Mouse (Mus musculus) kidney, embryonic 16.5 days (tissue): Measurements from ENCODE around the gene Npm3. TPM values are rescaled to one million over a fixed set of nuclear protein-coding genes. Genes with fewer than 3 reads are reported as not detected.

Source experiments
- ATAC-seq: fragments of 200-750 bp; cut with Nextera tagmentation; 2 replicates; pipeline ENCODE4 v1.8.0; 2017; ENCODE audit warnings: moderate TSS enrichment; ENCODE audit not compliant: low FRiP score, low TSS enrichment
- H3K27ac ChIP-seq: fragments of 300-500 bp; sonication (generic); 2 replicates; pipeline ENCODE4 v1.5.1; 2014; ENCODE audit warnings: low read length
- H3K27me3 ChIP-seq: fragments of 300-500 bp; sonication (generic); 2 replicates; pipeline ENCODE4 v1.6.1; 2014; ENCODE audit warnings: low read length, control low read depth, mixed read lengths; ENCODE audit not compliant: insufficient read depth
- H3K36me3 ChIP-seq: fragments of 300-500 bp; sonication (generic); 2 replicates; pipeline ENCODE4 v1.6.1; 2014; ENCODE audit warnings: low read length, control low read depth, mixed read lengths; ENCODE audit not compliant: insufficient read depth
- H3K4me1 ChIP-seq: fragments of 300-500 bp; sonication (generic); 2 replicates; pipeline ENCODE4 v1.6.1; 2014; ENCODE audit warnings: low read length, control low read depth, mixed read lengths; ENCODE audit not compliant: insufficient read depth
- H3K4me2 ChIP-seq: fragments of 300-500 bp; sonication (generic); replicated peaks from 2 replicates; pipeline ENCODE4 v1.6.1; 2014; ENCODE audit warnings: low read depth, low read length
- H3K4me3 ChIP-seq: fragments of 300-500 bp; sonication (generic); 2 replicates; pipeline ENCODE4 v1.5.1; 2014; ENCODE audit warnings: mild to moderate bottlenecking, low read length
- H3K9ac ChIP-seq: fragments of 300-500 bp; sonication (generic); replicated peaks from 2 replicates; pipeline ENCODE4 v1.6.1; 2014; ENCODE audit warnings: low read length
- H3K9me3 ChIP-seq: fragments of 300-500 bp; sonication (generic); 2 replicates; pipeline ENCODE4 v1.6.1; 2016; ENCODE audit warnings: low read length, control low read depth
- WGBS: fragments of 180-500 bp; shearing (Covaris S2); extraction: QIAGEN DNeasy Blood & Tissue Kit; methylation state at CpG from one replicate; pipeline ENCODE4 v1.1.7; 2014; 5-methylcytosine and 5-hydroxymethylcytosine counted together
- polyA plus RNA-seq: library from polyadenylated mRNA; unstranded; fragments of >200 nt; fragmentation: Nextera tagmentation; extraction: Ambion mirVana; gene quantifications from 2 replicates; pipeline ENCODE4 v1.2.1, GENCODE M21; 2015

Gene Npm3
- polyA plus RNA-seq, 1 experiment from 2014 or later: 16.3 TPM

DNA sequence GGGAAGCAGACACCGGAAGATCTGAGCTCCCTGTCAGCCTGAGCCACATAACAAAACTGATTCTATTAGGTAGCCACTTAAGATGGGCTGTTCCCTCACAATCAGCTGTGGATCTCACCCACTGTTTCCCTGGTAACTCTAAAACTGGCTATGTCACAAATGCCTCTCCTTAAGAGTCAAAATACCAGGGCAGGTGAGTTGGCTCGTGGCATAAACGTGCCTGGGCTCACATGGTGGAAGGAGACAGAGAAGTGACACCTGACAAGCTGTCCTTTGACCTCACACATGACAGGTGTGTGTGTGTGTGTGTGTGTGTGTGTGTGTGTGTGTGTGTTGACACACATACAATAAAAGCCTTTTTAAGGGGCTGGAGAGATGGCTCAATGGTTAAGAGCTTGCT is 38.1 kb upstream of the Npm3 start:
- H3K27me3 ChIP-seq: no peaks in the 10 kb centered on the region
- ATAC-seq: no peak
- no peak overlapping the region for H3K9ac ChIP-seq
- no peaks in the 10 kb centered on the region for H3K36me3 ChIP-seq
- no peaks in the 10 kb centered on the region for H3K9me3 ChIP-seq
- H3K4me1 ChIP-seq: peaks cover 11% of the 10 kb centered on the region; the same call in 1 of the 2 replicates
- no peak overlapping the region for H3K27ac ChIP-seq
- 61% methylated on average over 3 of the region's 3 CpGs for WGBS
- H3K4me3 ChIP-seq: no peak overlapping the region
- no peak overlapping the region for H3K4me2 ChIP-seq

DNA sequence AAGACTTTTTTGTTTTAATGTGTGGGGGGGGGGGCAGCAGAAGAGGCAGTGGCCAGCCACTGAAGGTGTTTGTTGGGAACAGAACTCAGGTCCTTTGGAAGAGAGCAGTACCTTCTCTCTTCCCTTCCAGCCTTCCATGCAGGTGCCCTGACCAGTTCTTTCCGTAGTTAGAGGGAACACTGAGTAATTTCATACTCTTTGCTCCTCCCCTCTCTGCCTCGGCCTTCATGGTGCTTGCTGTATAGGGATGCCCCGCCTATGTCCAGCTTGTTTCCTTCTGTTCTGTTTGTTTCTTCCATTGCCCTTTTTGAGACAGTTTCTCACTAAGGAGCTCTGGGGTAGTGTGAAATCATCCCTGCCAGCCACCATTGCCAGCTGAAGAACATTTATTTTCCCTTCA is 36.1 kb upstream of the Npm3 start:
- no peaks in the 10 kb centered on the region for H3K9me3 ChIP-seq
- no peak overlapping the region for H3K27ac ChIP-seq
- H3K4me1 ChIP-seq: peaks cover 26% of the 10 kb centered on the region
- H3K4me3 ChIP-seq: no peak overlapping the region
- no peak overlapping the region for H3K9ac ChIP-seq
- no peak overlapping the region for H3K4me2 ChIP-seq
- no peaks in the 10 kb centered on the region for H3K27me3 ChIP-seq
- H3K36me3 ChIP-seq: no peaks in the 10 kb centered on the region
- no peak for ATAC-seq
- WGBS: 32% methylated on average over 3 of the region's 3 CpGs

DNA sequence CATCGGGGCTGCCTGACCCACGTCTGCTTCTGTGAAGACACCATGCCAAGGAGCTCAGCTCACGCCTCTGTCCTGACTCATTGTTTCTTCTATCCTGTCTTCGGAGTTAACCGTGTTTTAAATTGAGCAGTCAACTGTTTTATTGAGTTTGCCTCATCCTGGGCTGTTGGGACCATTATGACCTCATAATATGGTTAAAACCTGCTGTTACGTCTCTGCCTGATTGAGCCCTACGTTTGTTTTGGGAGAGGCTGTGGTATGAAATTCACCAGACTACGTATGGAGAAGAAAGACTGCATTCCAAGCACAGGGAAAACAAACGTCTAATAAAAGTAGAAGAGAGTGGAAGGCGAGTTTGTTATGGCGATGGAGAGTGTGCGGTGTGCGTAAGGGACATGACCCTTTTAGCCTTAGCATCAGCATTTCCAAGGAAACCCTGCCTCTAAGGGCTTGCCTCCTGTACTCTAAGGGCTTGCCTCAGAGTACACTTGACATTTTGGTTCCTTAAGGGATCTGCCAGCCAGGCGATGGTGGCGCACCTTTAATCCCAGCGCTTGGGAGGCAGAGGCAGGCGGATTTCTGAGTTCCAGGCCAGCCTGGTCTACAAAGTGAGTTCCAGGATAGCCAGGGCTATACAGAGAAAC is 34.7 kb upstream of the Npm3 start:
- peak overlapping the region; percentile 72 for H3K9ac ChIP-seq
- 29% methylated on average over 17 of the region's 17 CpGs for WGBS
- H3K4me2 ChIP-seq: peak overlapping the region; percentile 76
- no peaks in the 10 kb centered on the region for H3K9me3 ChIP-seq
- H3K27ac ChIP-seq: peak overlapping the region; percentile 85
- ATAC-seq: no peak
- H3K27me3 ChIP-seq: no peaks in the 10 kb centered on the region
- 0 out of 2 replicates have a peak, but pooled peaks cover 2% of the 10 kb centered on the region for H3K36me3 ChIP-seq
- peaks cover 22% of the 10 kb centered on the region for H3K4me1 ChIP-seq
- peak overlapping the region; percentile 97 for H3K4me3 ChIP-seq

DNA sequence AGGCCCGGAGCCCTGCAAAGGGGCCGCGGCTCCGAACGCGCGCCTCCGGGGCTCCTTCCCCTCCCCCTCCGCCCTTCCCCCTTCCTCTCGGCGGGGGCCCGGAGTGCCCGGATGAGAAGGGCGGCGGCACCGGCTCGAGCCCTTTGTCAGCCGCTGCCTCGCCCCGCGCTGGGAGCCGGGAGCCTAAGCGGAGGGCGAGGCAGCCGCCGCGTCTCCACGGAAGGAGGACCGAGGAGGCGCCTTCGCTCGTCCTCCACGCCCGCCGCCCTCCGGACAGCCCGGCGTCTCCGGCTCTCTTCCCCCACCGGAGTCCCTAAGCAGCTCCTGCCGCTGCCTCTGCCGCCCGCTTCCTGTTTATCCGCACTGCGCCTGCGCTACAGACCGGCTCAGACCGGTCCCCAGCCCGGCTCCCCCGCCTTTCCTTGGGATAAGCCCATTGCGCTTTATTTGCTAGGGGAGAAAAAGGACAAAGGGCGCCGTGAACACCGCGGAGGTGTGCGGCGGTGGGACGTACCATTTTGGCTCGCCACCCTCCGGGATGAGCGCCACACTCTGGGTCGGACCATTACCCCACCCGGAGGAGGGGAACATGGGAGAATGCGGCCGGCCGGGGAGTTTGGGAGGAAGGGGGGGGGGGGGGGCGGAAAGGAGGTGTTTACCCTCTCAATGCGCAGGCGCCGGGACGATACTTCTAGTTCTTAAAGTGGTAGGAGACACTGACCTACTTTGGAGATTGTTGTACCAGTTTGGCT is 34.0 kb upstream of the Npm3 start, which contains the start of gene Mgea5:
Gene Mgea5, minus strand, starts transcription at position 657 of the 752 bp plus-strand sequence.
- Histone ChIP-seq H3K36me3 (peaks cover 3% of the 10 kb centered on the region), H3K9ac (peak within 1 kb of the TSS; percentile 98), H3K4me2 (peak within 1 kb of the TSS; percentile 76), H3K9me3 (no peaks in the 10 kb centered on the region), H3K4me3 (peak within 1 kb of the TSS; percentile 97), H3K27ac (peak within 1 kb of the TSS; percentile 97), H3K4me1 (peaks cover 21% of the 10 kb centered on the region), H3K27me3 (no peaks in the 10 kb centered on the region)
- under 1% methylated on average over 63 of the region's 71 CpGs for WGBS
- ATAC-seq: peak; percentile 98

DNA sequence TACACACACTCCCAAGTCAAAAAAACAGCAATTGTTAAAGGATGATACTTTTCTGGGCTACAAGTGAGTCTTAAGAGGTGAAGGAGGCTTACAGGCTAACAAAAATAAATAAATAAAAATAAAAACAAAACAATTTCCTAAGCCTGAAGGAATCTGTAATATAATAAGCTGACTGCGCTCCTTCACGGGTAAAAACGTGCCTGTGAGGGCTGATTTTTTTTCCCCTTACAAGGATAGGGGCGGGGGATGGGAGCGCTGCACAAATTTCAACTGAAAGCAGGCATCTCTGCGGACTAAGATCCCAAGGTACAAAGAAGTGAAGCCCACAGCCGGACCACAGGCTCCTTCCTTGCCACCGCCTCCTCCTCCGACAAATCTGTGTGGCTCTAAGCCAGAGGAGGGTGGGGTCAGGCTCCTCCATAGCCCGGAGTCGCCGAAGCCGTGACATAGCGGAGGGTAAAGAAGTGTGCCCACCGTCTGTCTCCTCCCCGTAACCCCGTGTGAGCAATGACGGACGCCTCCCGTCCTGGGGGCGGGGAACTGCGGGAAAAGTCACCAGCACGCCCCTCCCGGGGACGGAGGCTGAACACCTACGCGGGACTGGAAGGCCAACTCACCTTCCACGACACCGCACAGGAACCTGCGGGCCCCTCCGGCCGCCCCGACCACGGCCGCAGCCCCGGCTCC is 33.1 kb upstream of the Npm3 start:
- H3K27ac ChIP-seq: peak overlapping the region; percentile 97
- under 1% methylated on average over 36 of the region's 36 CpGs for WGBS
- ATAC-seq: peak; percentile 72
- H3K4me2 ChIP-seq: peak overlapping the region; percentile 72
- peaks cover 21% of the 10 kb centered on the region for H3K4me1 ChIP-seq
- H3K4me3 ChIP-seq: peak overlapping the region; percentile 97
- no peaks in the 10 kb centered on the region for H3K27me3 ChIP-seq
- H3K9me3 ChIP-seq: no peaks in the 10 kb centered on the region
- peak overlapping the region; percentile 98 for H3K9ac ChIP-seq
- peaks cover 12% of the 10 kb centered on the region for H3K36me3 ChIP-seq

DNA sequence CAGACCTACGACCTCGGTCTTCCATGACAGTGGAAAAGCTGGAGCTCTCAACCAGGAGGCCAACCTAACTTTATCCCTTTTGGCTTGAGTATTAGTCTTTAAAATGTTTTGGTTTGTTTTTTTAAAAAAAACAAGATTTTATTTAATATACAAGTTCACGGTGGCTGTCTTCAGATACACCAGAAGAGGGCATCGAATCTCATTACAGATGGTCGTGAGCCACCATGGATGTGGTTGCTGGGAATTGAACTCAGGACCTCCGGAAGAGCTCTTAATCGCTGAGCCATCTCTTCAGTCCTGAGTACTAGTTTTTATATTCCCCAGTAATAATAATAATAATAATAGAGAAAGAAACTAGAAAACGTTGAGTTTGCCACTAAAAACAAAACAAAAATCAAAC is 32.3 kb upstream of the Npm3 start:
- no peak overlapping the region for H3K27ac ChIP-seq
- WGBS: 52% methylated on average over 8 of the region's 8 CpGs

DNA sequence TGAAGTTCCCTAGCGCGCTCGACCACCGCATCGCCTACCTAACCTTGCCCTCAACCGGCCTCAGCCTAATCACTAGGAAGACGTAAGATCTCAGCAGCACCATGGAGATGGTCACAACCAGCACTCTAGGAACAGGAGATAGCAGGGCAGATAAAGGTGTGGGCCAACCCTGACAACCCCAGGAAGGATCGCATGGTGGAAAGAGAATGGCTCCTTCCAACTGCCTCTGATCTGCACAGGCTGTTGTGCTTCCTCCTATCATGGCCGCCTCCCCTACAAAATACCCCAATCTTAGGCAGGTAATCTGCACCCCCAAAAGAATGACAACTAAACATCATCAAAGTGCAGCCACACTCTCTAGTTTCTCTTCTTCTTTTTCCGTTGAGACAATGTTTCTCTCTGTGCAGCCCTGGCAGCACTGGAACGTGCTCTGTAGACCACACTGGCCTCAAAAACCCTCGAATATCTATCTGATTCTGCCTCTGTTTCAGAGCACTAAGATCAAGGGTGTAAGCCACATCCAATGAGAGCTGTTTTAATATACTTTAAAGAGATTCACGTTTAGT is 31.0 kb upstream of the Npm3 start:
- Histone ChIP-seq H3K27ac (no peak overlapping the region), H3K27me3 (no peaks in the 10 kb centered on the region), H3K4me2 (peak overlapping the region; percentile 72; the same call in 1 of the 2 replicates), H3K4me1 (peaks cover 21% of the 10 kb centered on the region), H3K9ac (peak overlapping the region; percentile 29; the same call in 1 of the 2 replicates), H3K9me3 (no peaks in the 10 kb centered on the region), H3K36me3 (peaks cover 28% of the 10 kb centered on the region), H3K4me3 (no peak overlapping the region)
- no peak for ATAC-seq
- WGBS: 86% methylated on average over 13 of the region's 13 CpGs

More for the DNA sequence above, 32.3 kb upstream of the Npm3 start:
- peaks cover 18% of the 10 kb centered on the region for H3K36me3 ChIP-seq
- H3K9ac ChIP-seq: no peak overlapping the region
- H3K9me3 ChIP-seq: no peaks in the 10 kb centered on the region
- no peaks in the 10 kb centered on the region for H3K27me3 ChIP-seq
- H3K4me1 ChIP-seq: peaks cover 21% of the 10 kb centered on the region
- no peak for ATAC-seq
- H3K4me3 ChIP-seq: peak overlapping the region; percentile 97
- peak overlapping the region; percentile 72 for H3K4me2 ChIP-seq

DNA sequence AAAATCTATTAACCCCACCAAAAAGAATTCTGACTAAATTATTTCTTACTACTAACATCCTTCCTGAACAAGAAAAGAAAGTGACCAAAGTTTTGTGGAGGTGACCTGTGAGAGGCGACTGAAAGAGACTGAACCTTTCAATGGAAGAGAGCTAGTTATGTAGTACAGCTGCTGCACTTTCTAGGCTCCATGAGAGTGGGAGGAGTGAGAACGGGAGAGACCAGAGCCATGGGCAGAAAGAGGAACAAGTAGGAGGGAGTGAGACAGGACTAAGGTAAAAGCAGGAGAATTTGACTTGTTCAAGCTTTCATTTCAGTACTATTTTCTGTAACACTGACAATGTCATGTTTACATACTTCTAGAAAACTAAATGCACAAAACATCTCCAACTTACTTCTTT is 26.1 kb upstream of the Npm3 start:
- no peak overlapping the region for H3K9ac ChIP-seq
- H3K27ac ChIP-seq: no peak overlapping the region
- H3K9me3 ChIP-seq: no peaks in the 10 kb centered on the region
- ATAC-seq: no peak
- H3K27me3 ChIP-seq: no peaks in the 10 kb centered on the region
- 79% methylated on average over 2 of the region's 2 CpGs for WGBS
- peaks cover 67% of the 10 kb centered on the region for H3K36me3 ChIP-seq
- H3K4me3 ChIP-seq: no peak overlapping the region
- H3K4me1 ChIP-seq: peaks cover under 1% of the 10 kb centered on the region
- H3K4me2 ChIP-seq: no peak overlapping the region

DNA sequence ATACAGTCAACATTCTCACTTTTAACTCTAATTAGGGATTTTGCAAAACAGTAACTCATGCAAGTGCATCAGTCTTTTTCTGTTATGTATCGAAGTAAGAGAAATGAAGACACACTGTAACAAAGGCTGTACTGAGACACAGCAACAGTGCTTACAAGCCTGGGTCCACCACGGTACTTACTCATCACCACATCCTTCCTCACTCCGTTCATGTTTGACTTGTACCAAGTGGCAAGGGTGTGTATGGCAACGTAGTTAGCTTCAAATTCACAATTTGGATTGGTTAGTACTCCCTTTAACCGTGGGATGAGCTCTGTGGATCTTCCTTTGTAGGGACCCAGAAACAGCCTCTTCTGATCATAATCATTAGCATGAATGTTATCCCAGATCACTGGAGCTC is 22.1 kb upstream of the Npm3 start:
- Histone ChIP-seq H3K4me3 (no peak overlapping the region), H3K27ac (no peak overlapping the region), H3K27me3 (no peaks in the 10 kb centered on the region), H3K36me3 (peaks cover 82% of the 10 kb centered on the region), H3K4me1 (no peaks in the 10 kb centered on the region), H3K9me3 (no peaks in the 10 kb centered on the region), H3K9ac (no peak overlapping the region), H3K4me2 (no peak overlapping the region)
- no peak for ATAC-seq
- 91% methylated on average over 5 of the region's 5 CpGs for WGBS
